Mouse (Mus musculus) skeletal muscle tissue, adult 2 months (tissue): ENCODE data around the gene Agap1.

Experiments
- DNase-seq: peaks from one replicate; pipeline ENCODE4 v3.0.0-alpha.2; 2012; ENCODE audit warnings: low read depth, low spot score

Gene Agap1

GRCm38 (mm10) chr1:89932021-89932423 lies 477.4 kb downstream of the Agap1 start:
- DNase-seq, result no peak

GRCm38 (mm10) chr1:89932616-89933015 lies 478.0 kb downstream of the Agap1 start:
- no peak for DNase-seq

GRCm38 (mm10) chr1:89933028-89933427 lies 478.4 kb downstream of the Agap1 start:
- no peak for DNase-seq

GRCm38 (mm10) chr1:89933786-89934185 lies 479.2 kb downstream of the Agap1 start:
- no peak for DNase-seq

GRCm38 (mm10) chr1:89934316-89935260 lies 480.0 kb downstream of the Agap1 start:
- no peak for DNase-seq

GRCm38 (mm10) chr1:89935493-89936348 lies 481.1 kb downstream of the Agap1 start:
- DNase-seq, result no peak

- no peak for DNase-seq
Observed at GRCm38 (mm10) chr1:89938884-89939595, 484.4 kb downstream of the Agap1 start.

- no peak for DNase-seq
Observed at GRCm38 (mm10) chr1:89939596-89939960, 485.0 kb downstream of the Agap1 start.

GRCm38 (mm10) chr1:89939981-89940726 lies 485.5 kb downstream of the Agap1 start:
- peak; percentile 27 for DNase-seq

GRCm38 (mm10) chr1:89940961-89941524 lies 486.4 kb downstream of the Agap1 start:
- no peak for DNase-seq

GRCm38 (mm10) chr1:89941701-89942381 lies 487.2 kb downstream of the Agap1 start:
- DNase-seq, result no peak

- DNase-seq, result no peak
Observed at GRCm38 (mm10) chr1:89942395-89942976, 487.9 kb downstream of the Agap1 start.

GRCm38 (mm10) chr1:89943202-89943601 lies 488.6 kb downstream of the Agap1 start:
- DNase-seq, result peak; percentile 36
